In the genomic region with DNA sequence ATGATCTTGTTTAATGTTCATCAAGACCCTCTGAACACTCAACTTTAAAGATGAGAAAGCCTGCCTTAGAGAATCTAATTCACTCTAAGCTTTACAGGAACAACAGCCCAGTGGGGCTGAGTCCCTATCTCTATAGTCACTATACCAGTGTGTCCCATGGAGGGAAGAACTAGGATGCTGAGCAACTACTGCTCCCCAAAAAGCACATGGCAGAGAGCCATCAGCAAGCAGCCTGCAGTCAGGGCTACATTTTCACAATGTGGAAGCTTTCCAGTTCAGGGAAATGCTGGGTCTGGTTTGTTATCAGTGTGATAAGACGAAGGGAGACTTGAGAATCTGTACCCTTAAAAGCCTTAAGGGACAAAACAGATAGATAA, we compare ENCODE assay signal across 12 mouse cellular contexts.
DNase-seq lines count a peak whose midpoint lies in the region.
"Had no signal": no experiment of that assay in that cellular context is flagged by ENCODE, and none has a peak within 500 bp of the region (broad histone marks: within the 10 kb centered on the region; RNA-seq: fewer than 3 reads in every experiment).

No protein-coding gene starts in this region.

- peak; percentile 93 for DNase-seq in heart, adult 11 months
- no peak for DNase-seq in heart, adult 8-10 months (ENCODE audit: low spot score)
- DNase-seq in layer of hippocampus, adult 9-11 months = peak; percentile 38
- no peak for DNase-seq in layer of hippocampus, adult 11-12 months (ENCODE audit: low spot score)
- DNase-seq in right cerebral cortex, adult 18-20 months = peak; percentile 26
- no peak for DNase-seq in right cerebral cortex, postnatal 36 days (ENCODE audit: low spot score in 2 of 2)
- DNase-seq in kidney, postnatal 10 days = no peak
- DNase-seq in adrenal gland, postnatal 10 days = no peak
- DNase-seq: B cell, adult 2 months; kidney, adult 18-20 months; lung, postnatal 14 days; right cerebral cortex, postnatal 25 days had no signal

Comparison
In these comparisons a context has a peak if more than half of its experiments do, and no peak if none do; other contexts are left out.
1. DNase-seq: peak in heart, adult 11 months (single experiment), layer of hippocampus, adult 9-11 months (single experiment) and right cerebral cortex, adult 18-20 months (single experiment); none in heart, adult 8-10 months (single experiment), layer of hippocampus, adult 11-12 months (single experiment), right cerebral cortex, postnatal 36 days (0 of 2), kidney, postnatal 10 days (single experiment) and adrenal gland, postnatal 10 days (single experiment).